Mouse (Mus musculus): Measurements from ENCODE around the gene Rap1a. TPM values are rescaled to one million over a fixed set of nuclear protein-coding genes. Genes with fewer than 3 reads are reported as not detected.

The Rap1a gene
- 100 to 1,000 TPM; 170 to 173 TPM for total RNA-seq (2021)
- long read RNA-seq, experiment 1, transcript Rap1a-201 (8 exons, 2,407 nt): major isoform, 21 of 25 reads
- long read RNA-seq, experiment 1, partial matches to known transcripts: 2 of 25 reads
- long read RNA-seq, experiment 1, other reads (novel, unspliced or antisense): 1 of 25 reads
- long read RNA-seq, experiment 2, transcript Rap1a-201 (8 exons, 2,407 nt): major isoform, 88 of 98 reads
- long read RNA-seq, experiment 2, partial matches to known transcripts: 0 of 98 reads
- long read RNA-seq, experiment 2, other reads (novel, unspliced or antisense): 10 of 98 reads

DNA sequence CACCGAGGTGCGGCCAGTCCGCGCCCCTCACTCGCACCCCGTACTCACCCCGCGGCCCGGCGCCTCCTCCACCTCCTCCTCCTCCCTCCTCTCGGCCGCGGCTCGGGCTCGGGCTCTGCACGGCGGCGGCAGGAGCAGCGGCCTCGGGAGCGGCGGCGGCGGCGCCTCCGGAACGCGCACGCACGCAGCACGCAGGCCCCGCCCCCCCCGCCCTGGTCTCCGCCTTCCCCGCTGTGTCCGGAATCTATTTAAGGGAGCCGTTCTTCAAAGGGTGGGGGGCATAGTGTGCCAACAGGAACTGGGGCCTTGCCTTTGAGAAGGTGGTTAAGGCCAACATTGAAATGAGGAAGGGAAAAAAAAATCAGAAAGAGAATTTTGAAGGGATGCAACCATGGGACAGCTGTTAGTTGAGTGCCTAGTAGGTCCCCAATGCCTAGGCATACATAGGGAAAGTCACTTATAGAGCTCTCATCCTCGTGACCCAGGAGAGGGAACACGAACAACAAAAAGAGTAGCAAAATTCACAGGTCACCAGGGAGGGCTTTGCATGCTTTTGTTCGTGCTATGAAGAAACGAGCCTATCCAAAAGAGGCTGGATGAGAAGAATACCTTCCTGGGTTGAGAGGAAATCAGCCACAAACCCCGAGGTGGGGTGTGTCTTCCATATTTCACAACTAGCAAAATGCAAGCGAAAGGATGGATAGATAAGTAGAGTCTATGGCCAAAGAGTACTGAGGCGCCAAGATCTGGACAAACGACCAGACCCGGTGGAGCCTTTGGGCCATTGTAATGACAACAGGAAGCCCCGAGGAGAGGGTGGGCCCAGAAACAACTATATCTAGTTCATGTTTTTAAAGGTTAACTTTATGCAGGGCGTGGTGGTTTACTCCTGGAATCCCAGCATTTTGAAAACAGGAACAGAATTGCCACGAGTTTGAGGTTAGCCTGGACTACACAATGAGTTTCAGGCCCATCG lies at the start of gene Rap1a:
TSS of gene Rap1a (minus strand) at position 146 of the 976 bp plus-strand sequence.
- peak; percentile 48 to 51 for DNase-seq (ENCODE audit: low spot score in 2 of 2)

- DNase-seq (ENCODE audit: low spot score in 2 of 2): no peak
Measured at GRCm38 (mm10) chr3:105846294-105847069, 45.3 kb upstream of the Rap1a start.

GRCm38 (mm10) chr3:105839836-105840235 lies 38.7 kb upstream of the Rap1a start:
- DNase-seq (ENCODE audit: low spot score in 2 of 2): no peak

DNA sequence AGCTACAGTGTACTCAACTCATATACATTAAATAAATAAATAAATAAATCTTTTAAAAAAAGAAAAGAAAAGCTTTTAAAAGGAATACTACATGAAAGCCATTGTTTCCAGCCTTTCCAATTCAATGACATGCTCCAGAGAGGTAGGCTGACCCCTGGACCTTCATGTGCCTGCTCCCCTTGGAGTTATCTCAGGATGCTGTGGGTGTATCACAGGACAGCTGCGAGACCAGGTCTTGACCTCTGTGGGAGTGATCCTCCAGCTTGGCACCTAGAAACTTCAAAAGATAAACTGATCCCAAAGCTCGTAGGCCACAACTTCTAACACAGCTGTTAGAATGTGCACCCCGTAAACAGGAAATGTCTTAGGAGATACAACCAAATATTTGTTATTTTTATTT lies 37.5 kb upstream of the Rap1a start:
- DNase-seq (ENCODE audit: low spot score in 2 of 2): no peak

GRCm38 (mm10) chr3:105836883-105837282 lies 35.7 kb upstream of the Rap1a start:
- DNase-seq (ENCODE audit: low spot score in 2 of 2): no peak

DNA sequence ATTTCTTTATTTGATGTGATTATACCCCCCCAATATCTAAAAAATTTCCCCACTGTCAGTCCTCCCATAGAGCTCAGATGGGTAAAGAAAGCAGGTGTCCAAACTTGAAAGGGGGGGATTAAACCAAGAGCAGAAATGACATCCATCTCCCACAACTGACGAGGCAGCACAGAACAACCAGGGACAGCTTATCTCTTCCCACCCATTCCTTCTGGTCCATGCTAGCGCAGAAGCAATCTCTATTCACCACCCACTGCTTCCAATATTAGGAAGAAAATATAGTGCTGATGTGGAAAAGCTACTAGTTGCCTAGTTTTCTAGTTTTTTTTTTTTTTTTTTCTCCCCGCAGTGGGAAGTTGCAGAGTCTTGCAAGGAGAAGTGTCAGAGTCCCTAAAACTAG lies 34.7 kb upstream of the Rap1a start:
- no peak for DNase-seq (ENCODE audit: low spot score in 2 of 2)

DNA sequence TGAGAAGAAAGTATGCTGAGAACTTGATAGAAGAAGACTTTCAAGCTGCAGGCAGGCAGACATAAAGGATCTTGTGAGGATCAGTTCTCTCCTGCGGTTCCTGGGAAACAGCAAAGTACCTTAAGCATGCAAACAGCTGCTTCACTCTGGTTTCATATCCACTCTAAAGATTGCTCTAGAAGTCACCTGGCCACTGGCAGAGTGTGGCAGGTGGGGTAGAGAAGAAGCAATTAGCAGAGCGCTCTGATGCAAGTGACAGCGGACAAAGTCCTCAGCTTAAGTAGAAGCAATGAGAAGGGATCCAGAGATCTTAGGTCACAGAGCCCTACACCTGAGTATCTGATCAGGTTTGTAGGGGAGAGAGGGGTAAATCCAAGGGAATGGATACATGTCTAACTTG lies 30.4 kb upstream of the Rap1a start:
- no peak for DNase-seq (ENCODE audit: low spot score in 2 of 2)

GRCm38 (mm10) chr3:105825501-105826161 lies 24.5 kb upstream of the Rap1a start:
- no peak for DNase-seq (ENCODE audit: low spot score in 2 of 2)

DNA sequence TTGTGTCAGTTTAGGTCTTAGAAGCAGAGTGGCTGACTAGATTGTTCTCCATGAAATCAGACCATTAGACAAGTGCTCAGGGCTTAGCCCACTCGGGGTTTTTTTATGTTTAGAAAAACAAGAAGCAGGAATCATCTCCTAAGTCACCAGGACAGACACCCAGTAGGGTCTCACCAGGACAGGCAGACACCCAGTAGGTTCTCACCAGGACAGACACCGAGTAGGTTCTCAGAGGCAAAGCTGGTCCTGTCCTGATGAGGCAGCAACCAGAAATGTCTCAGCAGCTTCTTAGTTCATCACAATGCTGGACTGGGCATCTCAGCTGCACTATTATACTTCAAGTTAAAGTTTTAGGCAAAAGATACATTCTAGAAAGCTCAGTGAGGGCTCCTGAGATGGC lies 23.6 kb upstream of the Rap1a start:
- no peak for DNase-seq (ENCODE audit: low spot score in 2 of 2)

DNA sequence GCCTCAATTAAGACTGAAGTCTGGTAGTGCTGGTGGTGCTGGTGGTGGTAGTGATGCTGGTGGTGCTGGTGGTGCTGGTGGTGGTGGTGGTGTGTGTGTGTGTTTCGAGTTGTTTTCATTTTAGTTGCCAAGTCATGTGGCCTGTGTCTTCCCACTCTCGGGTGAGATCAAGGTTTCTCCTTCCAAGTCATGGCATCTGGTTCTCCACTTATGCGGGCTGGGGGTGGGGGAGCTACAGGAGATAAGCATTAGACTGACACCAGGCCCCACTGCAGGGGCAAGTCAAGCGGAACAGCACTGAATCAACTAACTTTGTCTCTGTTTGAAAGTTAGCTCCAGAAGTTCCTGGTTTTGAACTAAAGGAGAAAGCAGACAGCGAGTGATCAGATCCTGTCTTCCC lies 23.0 kb upstream of the Rap1a start:
- no peak for DNase-seq (ENCODE audit: low spot score in 2 of 2)

- no peak for DNase-seq (ENCODE audit: low spot score in 2 of 2)
Measured at GRCm38 (mm10) chr3:105823609-105824008, 22.5 kb upstream of the Rap1a start.

DNA sequence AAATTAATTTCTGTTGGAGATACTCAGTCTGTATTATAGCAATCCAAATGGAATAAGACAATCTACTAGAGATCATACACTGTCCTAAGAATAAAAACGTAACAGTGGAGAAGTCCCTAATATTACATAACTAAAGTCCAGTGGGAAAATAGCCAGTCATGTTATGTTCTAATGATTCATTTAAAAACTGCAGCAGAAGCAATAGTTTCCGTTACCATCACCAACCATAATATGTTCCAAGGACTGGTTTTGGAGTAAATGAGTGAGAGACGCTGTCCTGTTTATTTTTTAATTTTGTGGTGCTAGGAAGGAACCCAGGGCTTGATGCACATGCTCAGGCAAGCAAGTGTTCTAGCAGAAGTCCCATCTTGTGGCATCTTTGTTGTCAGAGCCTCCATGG lies 20.4 kb upstream of the Rap1a start:
- DNase-seq (ENCODE audit: low spot score in 2 of 2): no peak

- DNase-seq (ENCODE audit: low spot score in 2 of 2): no peak
Measured at GRCm38 (mm10) chr3:105820272-105820671, 19.1 kb upstream of the Rap1a start.

GRCm38 (mm10) chr3:105818130-105819004 lies 17.2 kb upstream of the Rap1a start:
- no peak for DNase-seq (ENCODE audit: low spot score in 2 of 2)

- no peak for DNase-seq (ENCODE audit: low spot score in 2 of 2)
Measured at GRCm38 (mm10) chr3:105816089-105816488, 15.0 kb upstream of the Rap1a start.

DNA sequence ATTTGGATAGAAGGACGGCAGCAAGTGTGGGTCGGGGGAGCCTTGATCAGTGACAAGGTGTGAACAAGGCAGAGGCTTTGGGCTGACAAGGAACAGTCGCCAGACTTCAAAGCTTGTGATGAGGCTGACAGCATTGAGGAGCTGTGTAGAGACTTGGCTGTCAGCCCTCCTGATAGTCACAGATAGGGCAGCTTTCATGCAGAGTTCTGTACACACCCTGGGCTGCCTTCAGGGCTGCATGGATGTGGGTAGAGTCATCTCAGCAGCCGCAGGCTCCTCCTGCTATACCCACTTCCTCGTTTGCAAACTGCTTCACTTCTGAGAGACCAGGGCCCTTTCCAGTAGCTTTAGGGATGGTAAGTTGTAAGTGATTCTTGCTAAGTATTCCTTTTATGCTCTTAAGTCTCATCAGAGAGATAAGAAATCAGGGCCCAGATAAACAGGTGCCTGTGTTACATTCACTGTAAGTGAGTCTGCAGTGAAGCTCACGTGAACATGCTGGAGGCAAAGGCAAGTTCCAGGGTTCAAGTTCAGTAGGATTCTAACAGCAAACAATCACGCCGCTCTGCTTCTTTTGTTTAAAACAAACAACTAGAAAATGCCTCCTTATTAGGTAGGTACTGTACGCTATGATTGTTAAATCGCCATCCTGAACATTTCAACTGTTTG lies 14.2 kb upstream of the Rap1a start:
- DNase-seq (ENCODE audit: low spot score in 2 of 2): no peak

DNA sequence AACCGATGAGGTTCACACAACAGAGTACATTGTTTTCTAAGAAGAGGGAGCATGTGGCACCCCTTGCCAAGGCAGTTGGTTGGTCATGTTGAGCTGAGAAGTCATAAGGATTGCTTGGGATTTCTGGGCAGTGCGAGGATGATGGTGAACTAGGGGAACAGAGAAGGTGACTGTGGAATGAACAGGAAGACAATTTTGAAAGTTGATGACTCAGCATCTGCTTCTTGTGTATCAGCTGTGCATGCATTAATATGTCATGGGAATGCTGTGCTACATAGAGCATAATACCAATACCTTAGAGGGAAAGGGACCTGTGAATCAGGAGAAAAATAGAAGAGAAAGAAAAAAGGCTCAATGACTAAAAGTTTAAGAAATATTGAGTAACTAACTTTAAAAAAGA lies 10.0 kb upstream of the Rap1a start:
- no peak for DNase-seq (ENCODE audit: low spot score in 2 of 2)

GRCm38 (mm10) chr3:105808179-105809037 lies 7.3 kb upstream of the Rap1a start:
- peak in 1 of 2 experiments; percentile 25 for DNase-seq (ENCODE audit: low spot score in 2 of 2)

Measured in adrenal gland, postnatal 4 days (tissue).